Mouse (Mus musculus) liver, postnatal 0 days (tissue): ENCODE measurements at regions not wholly inside any gene's neighbourhood (a gene's known extent, or its start where the extent isn't known, plus 50 kb on each side); places are given as distances from the start of the nearest gene placed in this dataset.
A peak's percentile ranks its signal among the peaks of the same experiment; 100 is the strongest.

Experiments
- ATAC-seq: fragments of 200-750 bp; cut with Nextera tagmentation; 2 replicates; pipeline ENCODE4 v1.8.0; 2017; ENCODE audit warnings: mild to moderate bottlenecking, moderate library complexity
- DNase-seq: peaks from one replicate; pipeline ENCODE4 v3.0.0-alpha.2; 2016
- H3K27ac ChIP-seq: fragments of 300-500 bp; sonication (generic); 2 replicates; pipeline ENCODE4 v1.5.1; 2014; ENCODE audit warnings: antibody characterized with exemption, moderate library complexity, mild to moderate bottlenecking, low read depth
- H3K27me3 ChIP-seq: fragments of 300-500 bp; sonication (generic); 2 replicates; pipeline ENCODE4 v1.6.1; 2014; ENCODE audit warnings: low read length, control low read depth, mixed read lengths; ENCODE audit not compliant: insufficient read depth
- H3K36me3 ChIP-seq: fragments of 300-500 bp; sonication (generic); replicated peaks from 2 replicates; pipeline ENCODE4 v1.6.1; 2014; ENCODE audit warnings: mild to moderate bottlenecking, control low read depth, low read length, moderate library complexity, mixed read lengths; ENCODE audit not compliant: insufficient read depth
- H3K4me1 ChIP-seq: fragments of 300-500 bp; sonication (generic); 2 replicates; pipeline ENCODE4 v1.6.1; 2014; ENCODE audit warnings: antibody characterized with exemption, mild to moderate bottlenecking, control low read depth; ENCODE audit not compliant: insufficient read depth
- H3K4me2 ChIP-seq: fragments of 300-500 bp; sonication (generic); 2 replicates; pipeline ENCODE4 v1.6.1; 2014; ENCODE audit warnings: low read depth, mild to moderate bottlenecking, low read length, moderate library complexity, mixed read lengths
- H3K4me3 ChIP-seq: fragments of 300-500 bp; sonication (generic); 2 replicates; pipeline ENCODE4 v1.5.1; 2014; ENCODE audit warnings: low read depth, low read length
- H3K9ac ChIP-seq: fragments of 300-500 bp; sonication (generic); replicated peaks from 2 replicates; pipeline ENCODE4 v1.6.1; 2014; ENCODE audit warnings: mild to moderate bottlenecking, moderate library complexity
- H3K9me3 ChIP-seq: fragments of 300-500 bp; sonication (generic); 2 replicates; pipeline ENCODE4 v1.6.1; 2016; ENCODE audit warnings: mild to moderate bottlenecking, control low read depth, low read length, mixed read lengths
- CTCF ChIP-seq: sonication (generic); IDR thresholded peaks from 2 replicates; pipeline ENCODE4 v1.5.1; 2016; ENCODE audit warnings: antibody characterized with exemption, low read depth
- EP300 ChIP-seq: IDR thresholded peaks from 2 replicates; pipeline ENCODE4 v1.6.1; 2016; ENCODE audit warnings: antibody characterized with exemption, low read depth, mild to moderate bottlenecking
- WGBS: fragments of 180-500 bp; shearing (Covaris S2); extraction: QIAGEN DNeasy Blood & Tissue Kit; methylation state at CpG from one replicate; pipeline ENCODE4 v1.1.7; 2014; ENCODE audit not compliant: insufficient replicate concordance; 5-methylcytosine and 5-hydroxymethylcytosine counted together

- TF ChIP-seq EP300 (no peak), CTCF (no peak)
- H3K27me3 ChIP-seq = no peaks in the 10 kb centered on the region
- H3K4me1 ChIP-seq = no peaks in the 10 kb centered on the region
- no peak overlapping the region for H3K27ac ChIP-seq
- H3K4me3 ChIP-seq = no peak overlapping the region
- H3K9me3 ChIP-seq = no peaks in the 10 kb centered on the region
- H3K9ac ChIP-seq = no peak overlapping the region
- DNase-seq (no peak), ATAC-seq (no peak)
- 37% methylated on average over 1 of the region's 1 CpGs for WGBS
- H3K36me3 ChIP-seq = no peaks in the 10 kb centered on the region
- no peak overlapping the region for H3K4me2 ChIP-seq
Observed at GRCm38 (mm10) chr6:126437976-126438736, 97.1 kb downstream of the Kcna5 start.

GRCm38 (mm10) chr6:126427208-126427607, 108.0 kb downstream of the Kcna5 start:
- Histone ChIP-seq H3K36me3 (no peaks in the 10 kb centered on the region), H3K27me3 (no peaks in the 10 kb centered on the region), H3K27ac (no peak overlapping the region), H3K4me2 (no peak overlapping the region), H3K9ac (no peak overlapping the region), H3K9me3 (no peaks in the 10 kb centered on the region), H3K4me3 (no peak overlapping the region), H3K4me1 (no peaks in the 10 kb centered on the region)
- TF ChIP-seq EP300 (no peak), CTCF (no peak)
- ATAC-seq (no peak), DNase-seq (no peak)

GRCm38 (mm10) chr6:126405736-126406135, 129.5 kb downstream of the Kcna5 start:
- no peak for DNase-seq

GRCm38 (mm10) chr6:126404331-126405070, 130.7 kb downstream of the Kcna5 start:
- H3K27me3 ChIP-seq = no peaks in the 10 kb centered on the region
- ATAC-seq (peak; percentile 33; the same call in 1 of the 2 replicates), DNase-seq (no peak)
- WGBS = 38% methylated on average over 12 of the region's 12 CpGs
- H3K9me3 ChIP-seq = no peaks in the 10 kb centered on the region
- H3K4me1 ChIP-seq = no peaks in the 10 kb centered on the region
- H3K4me2 ChIP-seq = no peak overlapping the region
- H3K9ac ChIP-seq = no peak overlapping the region
- no peak overlapping the region for H3K4me3 ChIP-seq
- no peak overlapping the region for H3K27ac ChIP-seq
- no peaks in the 10 kb centered on the region for H3K36me3 ChIP-seq
- TF ChIP-seq EP300 (peak; percentile 18; the same call in 1 of the 2 replicates), CTCF (no peak)

More at GRCm38 (mm10) chr6:126405736-126406135, 129.5 kb downstream of the Kcna5 start:
- H3K36me3 ChIP-seq = no peaks in the 10 kb centered on the region
- TF ChIP-seq CTCF = peak; percentile 40
- no peak for TF ChIP-seq EP300
- no peak overlapping the region for H3K4me3 ChIP-seq
- no peaks in the 10 kb centered on the region for H3K27me3 ChIP-seq
- no peak for ATAC-seq
- no peaks in the 10 kb centered on the region for H3K4me1 ChIP-seq
- no peak overlapping the region for H3K4me2 ChIP-seq
- H3K9me3 ChIP-seq = no peaks in the 10 kb centered on the region
- WGBS = 38% methylated on average over 3 of the region's 3 CpGs
- no peak overlapping the region for H3K9ac ChIP-seq
- no peak overlapping the region for H3K27ac ChIP-seq

GRCm38 (mm10) chr6:126399595-126399994, 135.6 kb downstream of the Kcna5 start:
- H3K27ac ChIP-seq = no peak overlapping the region
- H3K9ac ChIP-seq = no peak overlapping the region
- H3K36me3 ChIP-seq = no peaks in the 10 kb centered on the region
- DNase-seq (no peak), ATAC-seq (no peak)
- no peaks in the 10 kb centered on the region for H3K27me3 ChIP-seq
- TF ChIP-seq EP300 (no peak), CTCF (no peak)
- H3K4me3 ChIP-seq = no peak overlapping the region
- no peak overlapping the region for H3K4me2 ChIP-seq
- no peaks in the 10 kb centered on the region for H3K4me1 ChIP-seq
- WGBS = 65% methylated on average over 3 of the region's 3 CpGs
- no peaks in the 10 kb centered on the region for H3K9me3 ChIP-seq

- no peaks in the 10 kb centered on the region for H3K27me3 ChIP-seq
- no peak for ATAC-seq
- no peaks in the 10 kb centered on the region for H3K36me3 ChIP-seq
- DNase-seq = no peak
- 54% methylated on average over 2 of the region's 2 CpGs for WGBS
- TF ChIP-seq CTCF (no peak), EP300 (no peak)
- no peak overlapping the region for H3K27ac ChIP-seq
- no peaks in the 10 kb centered on the region for H3K9me3 ChIP-seq
- H3K4me3 ChIP-seq = no peak overlapping the region
- H3K4me2 ChIP-seq = no peak overlapping the region
- H3K4me1 ChIP-seq = no peaks in the 10 kb centered on the region
- H3K9ac ChIP-seq = no peak overlapping the region
Observed at GRCm38 (mm10) chr6:126398641-126399040, 136.6 kb downstream of the Kcna5 start.
